Mouse (Mus musculus) urinary bladder, postnatal 36 days (tissue): ENCODE measurements at regions not wholly inside any gene's neighbourhood (a gene's known extent, or its start where the extent isn't known, plus 50 kb on each side); places are given as distances from the start of the nearest gene placed in this dataset.

Source experiments
- DNase-seq, 2 experiments: peaks; one replicate each; pipeline ENCODE4 v3.0.0; 2022; ENCODE audit warnings: low spot score in 2 of 2, mixed read lengths in 1 of 2

DNA sequence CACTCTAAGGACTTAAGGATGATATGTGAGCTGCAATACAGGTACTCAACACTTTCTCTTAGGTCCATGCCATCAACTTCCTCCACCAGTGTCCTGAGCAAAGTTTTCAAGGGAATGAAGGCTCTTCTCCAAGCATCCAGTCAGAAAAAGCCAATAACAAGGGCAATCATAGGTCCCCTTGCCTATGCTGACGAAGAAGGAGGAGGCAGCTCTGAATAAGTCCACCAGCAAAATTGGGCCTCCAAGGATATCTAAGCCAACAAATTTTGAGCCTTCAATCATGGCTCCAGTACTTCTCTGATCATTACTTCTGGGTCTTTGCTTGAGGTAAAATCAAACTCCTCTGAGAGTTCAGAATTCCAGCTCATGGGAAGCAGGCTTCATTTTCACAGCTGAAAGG lies 293.1 kb downstream of the Snurf start:
- DNase-seq, result peak; percentile 5 to 23
